Mouse (Mus musculus) bone marrow, adult 2 months (tissue): ENCODE measurements around the gene Styx. TPM values are rescaled to one million over a fixed set of nuclear protein-coding genes. Genes with fewer than 3 reads are reported as not detected.
A peak's percentile ranks its signal among the peaks of the same experiment; 100 is the strongest.

Experiments
- H3K27ac ChIP-seq: fragments of 200-500 bp; 2 replicates; pipeline ENCODE4 v1.5.1; 2012; ENCODE audit warnings: low read depth, mild to moderate bottlenecking, control low read depth, inconsistent platforms, low read length; ENCODE audit not compliant: control insufficient read depth, poor library complexity, insufficient read depth
- H3K4me1 ChIP-seq: fragments of 200-500 bp; 2 replicates; pipeline ENCODE4 v1.6.1; 2011; ENCODE audit warnings: low read length; ENCODE audit not compliant: control insufficient read depth, insufficient read depth
- H3K4me3 ChIP-seq: fragments of 200-500 bp; replicated peaks from 2 replicates; pipeline ENCODE3; 2011; ENCODE audit warnings: mild to moderate bottlenecking, low read depth, low read length, control low read depth; ENCODE audit not compliant: control insufficient read depth
- CTCF ChIP-seq: fragments of 200-500 bp; IDR thresholded peaks from 2 replicates; pipeline ENCODE4 v1.5.1; 2011; ENCODE audit warnings: low read length, control low read depth; ENCODE audit not compliant: control insufficient read depth, insufficient read depth
- POLR2A ChIP-seq: fragments of 200-500 bp; IDR thresholded peaks from 2 replicates; pipeline ENCODE4 v1.6.1; 2011; ENCODE audit warnings: low read depth, mild to moderate bottlenecking, control low read depth, low read length, borderline replicate concordance; ENCODE audit not compliant: control insufficient read depth
- WGBS: fragments of 180-500 bp; shearing (Covaris S2); methylation state at CpG from one replicate; pipeline ENCODE4 v1.1.7; 2018; 5-methylcytosine and 5-hydroxymethylcytosine counted together
- polyA plus RNA-seq: library from polyadenylated mRNA; stranded (reverse); fragments of >200 nt; gene quantifications from 2 replicates; pipeline ENCODE4 v1.2.4, GENCODE M21; 2011; ENCODE audit warnings: low replicate concordance; ENCODE audit not compliant: missing spikeins, insufficient read depth, insufficient read length

The Styx gene
- polyA plus RNA-seq, 1 experiment = 3.5 TPM

DNA sequence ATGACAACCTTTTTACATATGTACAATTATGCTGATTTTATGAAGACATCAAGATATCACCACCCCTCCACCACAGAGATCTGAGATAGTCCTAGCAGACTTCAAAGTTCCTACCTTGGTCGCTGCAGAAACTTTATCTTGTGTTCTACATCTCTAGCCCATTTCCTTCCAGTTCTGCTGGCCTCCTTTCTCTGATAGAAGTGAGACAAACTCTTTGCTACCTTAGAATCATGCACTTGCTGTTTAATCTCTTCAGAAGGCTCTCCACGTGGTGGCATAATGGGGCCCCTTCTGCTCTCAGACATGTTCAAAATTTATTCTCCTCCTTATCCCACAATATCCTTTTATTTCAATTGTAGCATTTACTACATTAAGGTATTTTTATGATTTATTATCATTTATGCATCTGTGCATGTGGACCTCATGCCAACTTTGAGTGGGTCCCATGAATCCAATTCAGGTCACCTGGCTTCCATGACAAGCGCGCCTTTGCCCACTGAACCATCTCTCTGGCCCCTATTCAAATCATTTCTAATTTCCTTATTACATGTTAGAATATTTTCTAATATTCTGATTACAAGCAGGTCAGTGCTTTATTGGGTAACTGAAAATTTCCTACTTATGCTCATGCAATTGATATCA, 22.7 kb upstream of the Styx start:
- no peak for TF ChIP-seq POLR2A
- no peak for TF ChIP-seq CTCF
- 57% methylated on average over 4 of the region's 4 CpGs for WGBS
- no peak overlapping the region for H3K27ac ChIP-seq

DNA sequence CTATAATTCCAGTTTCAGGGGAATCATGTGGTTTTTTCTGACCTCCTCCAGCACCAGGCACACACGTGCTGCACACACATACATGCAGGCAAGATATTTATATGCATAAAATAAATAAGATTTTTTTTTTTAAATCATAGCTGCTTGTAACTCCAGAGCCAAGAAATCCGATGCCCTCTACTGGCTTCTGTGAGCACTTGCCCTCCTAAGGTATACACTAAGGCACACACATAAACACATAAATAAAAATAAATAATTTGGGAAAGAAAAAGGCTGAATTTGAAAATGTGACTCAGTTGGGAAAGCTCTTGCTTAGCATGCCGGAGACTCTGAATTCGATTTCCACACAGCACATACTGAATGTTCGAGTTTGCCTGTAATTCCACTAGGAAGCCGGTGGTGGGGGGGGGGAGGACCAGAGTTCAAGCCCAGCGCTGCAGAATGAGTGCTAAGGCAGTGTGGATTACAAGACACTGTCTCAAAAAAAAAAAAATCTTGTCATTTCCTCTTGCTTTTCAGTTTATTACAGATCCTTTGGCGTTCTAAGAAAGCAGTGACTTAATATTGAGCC, 21.8 kb upstream of the Styx start:
- WGBS = 13% methylated on average over 8 of the region's 8 CpGs
- Histone ChIP-seq H3K4me1 (peaks cover 3% of the 10 kb centered on the region; the same call in 1 of the 2 replicates), H3K27ac (no peak overlapping the region), H3K4me3 (peak overlapping the region; percentile 0)
- TF ChIP-seq POLR2A = no peak
- no peak for TF ChIP-seq CTCF

More for the DNA sequence above, 22.7 kb upstream of the Styx start:
- Histone ChIP-seq H3K4me1 (peaks cover 3% of the 10 kb centered on the region; the same call in 1 of the 2 replicates), H3K4me3 (no peak overlapping the region)

DNA sequence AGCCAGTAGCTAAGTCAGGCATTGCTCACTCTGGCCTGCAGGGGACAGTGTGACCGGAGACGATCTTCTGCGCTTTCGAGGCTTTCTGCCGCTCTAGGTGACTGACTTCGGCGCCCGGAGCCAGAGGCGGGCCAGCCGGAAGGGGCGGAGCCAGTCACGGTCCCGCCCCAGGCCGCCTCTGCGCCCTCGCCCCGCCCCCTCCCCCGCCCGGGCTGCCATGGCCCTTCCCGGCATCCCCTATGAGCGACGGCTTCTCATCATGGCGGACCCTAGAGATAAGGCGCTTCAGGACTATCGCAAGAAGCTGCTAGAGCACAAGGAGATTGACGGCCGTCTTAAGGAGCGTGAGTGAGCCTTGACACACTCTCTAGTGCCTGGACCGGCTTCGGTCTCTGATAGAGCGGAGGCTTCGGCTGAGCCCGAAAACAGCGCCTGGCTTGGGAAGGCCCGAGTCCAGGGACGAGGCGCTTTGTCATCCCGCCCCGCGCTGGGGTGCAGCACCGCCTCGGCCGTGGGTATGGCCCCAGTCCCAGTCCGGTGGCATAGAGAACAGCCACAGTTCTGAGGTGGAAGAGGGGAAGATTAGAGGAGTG, 21.2 kb upstream of the Styx start, which contains the start of gene Psmc6:
TSS of gene Psmc6 (plus strand) at position 200 of the 593 bp plus-strand sequence.
- TF ChIP-seq CTCF (peak; percentile 96), POLR2A (no peak)
- WGBS = under 1% methylated on average over 44 of the region's 44 CpGs
- H3K4me1 ChIP-seq = peaks cover 3% of the 10 kb centered on the region; the same call in 1 of the 2 replicates
- peak within 1 kb of the TSS; percentile 90 for H3K4me3 ChIP-seq
- peak within 1 kb of the TSS; percentile 92 for H3K27ac ChIP-seq

DNA sequence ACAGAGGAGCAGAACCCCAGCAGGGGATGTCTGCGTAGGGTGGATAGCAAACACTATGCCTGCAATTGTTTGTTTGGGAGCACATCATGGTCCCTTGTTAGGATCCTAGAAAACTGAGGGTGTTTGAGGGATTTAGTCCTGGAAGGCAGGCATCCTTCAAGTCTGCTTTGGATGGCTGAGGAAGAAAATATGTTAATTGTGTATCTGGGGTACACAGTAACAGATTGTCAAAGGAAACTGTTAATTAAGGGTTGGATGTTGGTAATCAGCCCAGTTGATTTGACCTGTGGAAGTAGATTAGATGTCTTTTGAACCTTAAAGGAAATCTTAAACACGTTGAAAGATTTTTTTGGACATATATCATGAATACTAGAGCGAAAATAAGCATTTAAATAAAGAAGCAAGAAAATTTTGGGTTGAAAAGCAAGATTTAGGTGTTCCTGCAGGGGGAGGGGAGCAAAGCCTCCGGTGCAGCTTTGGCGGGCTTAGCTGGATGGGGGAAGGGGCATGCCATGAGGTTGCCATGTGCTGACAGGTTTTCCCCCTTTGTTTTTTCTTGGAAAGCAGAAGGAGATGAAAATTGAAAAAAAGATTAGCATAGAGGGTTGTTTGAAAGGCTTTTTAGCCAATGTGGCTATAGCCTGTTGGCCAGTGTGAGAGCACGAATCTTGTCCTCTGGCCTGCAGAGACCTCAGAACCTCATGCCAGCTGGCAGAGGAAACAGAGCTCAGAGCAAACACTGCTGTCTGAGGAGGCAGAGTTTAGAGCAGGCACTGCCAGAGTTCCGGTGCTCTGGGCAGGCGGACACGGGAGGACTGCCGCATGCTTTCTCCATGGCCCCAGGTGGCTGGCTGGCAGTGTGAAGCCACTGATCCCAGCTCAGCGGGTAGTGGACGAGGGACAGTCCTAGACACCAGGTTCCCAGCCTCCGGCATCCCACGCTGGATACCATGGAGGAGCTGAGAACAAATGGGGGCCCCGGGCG, 13.6 kb downstream of the Styx start:
- Histone ChIP-seq H3K4me3 (no peak overlapping the region), H3K27ac (no peak overlapping the region), H3K4me1 (no peaks in the 10 kb centered on the region)
- WGBS = 90% methylated on average over 16 of the region's 16 CpGs
- TF ChIP-seq CTCF (no peak), POLR2A (no peak)

DNA sequence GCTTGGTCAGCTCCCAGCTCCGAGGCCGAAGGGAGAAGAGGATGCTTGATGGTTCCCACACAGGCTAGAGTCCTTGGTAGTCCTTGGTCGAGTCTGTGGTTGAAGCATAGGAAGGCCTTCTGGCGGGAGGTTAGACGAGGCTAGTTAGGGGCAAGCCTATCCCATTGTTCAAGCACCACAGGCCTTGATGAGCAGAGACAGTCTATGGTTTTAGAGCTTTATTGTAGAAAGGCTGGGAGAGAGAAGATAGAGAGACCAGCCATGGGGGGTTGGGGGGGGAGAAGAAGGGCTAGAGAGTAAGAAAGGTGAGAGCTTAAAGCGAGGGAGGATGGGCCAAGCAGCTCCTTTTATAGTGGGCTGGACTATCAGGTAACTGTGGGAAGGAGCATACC, 14.3 kb downstream of the Styx start:
- TF ChIP-seq CTCF (no peak), POLR2A (no peak)
- H3K4me3 ChIP-seq = no peak overlapping the region
- WGBS = 87% methylated on average over 6 of the region's 6 CpGs
- no peak overlapping the region for H3K27ac ChIP-seq
- no peaks in the 10 kb centered on the region for H3K4me1 ChIP-seq

DNA sequence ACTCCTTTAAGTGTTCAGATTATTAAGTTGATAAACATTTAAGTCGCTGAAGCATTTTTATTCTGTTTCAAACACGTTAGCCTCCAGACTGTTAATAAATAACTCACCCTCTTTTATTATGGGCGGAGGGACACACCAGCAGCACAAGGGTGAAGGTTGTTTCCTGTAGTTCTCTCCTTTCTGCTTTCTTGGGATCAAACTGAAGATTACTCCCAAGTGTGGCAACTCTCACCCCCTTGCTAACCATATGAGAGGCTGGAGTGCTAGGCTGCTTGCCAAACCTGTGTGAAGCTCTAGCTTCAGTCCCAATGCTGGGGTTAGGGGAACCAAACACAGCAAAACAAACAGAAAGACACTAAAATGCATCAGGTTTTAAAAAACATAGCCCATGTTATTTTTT, 27.9 kb downstream of the Styx start:
- H3K4me3 ChIP-seq = no peak overlapping the region
- TF ChIP-seq CTCF = no peak
- TF ChIP-seq POLR2A = no peak
- no peak overlapping the region for H3K27ac ChIP-seq
- H3K4me1 ChIP-seq = no peaks in the 10 kb centered on the region
- 88% methylated on average over 3 of the region's 3 CpGs for WGBS

DNA sequence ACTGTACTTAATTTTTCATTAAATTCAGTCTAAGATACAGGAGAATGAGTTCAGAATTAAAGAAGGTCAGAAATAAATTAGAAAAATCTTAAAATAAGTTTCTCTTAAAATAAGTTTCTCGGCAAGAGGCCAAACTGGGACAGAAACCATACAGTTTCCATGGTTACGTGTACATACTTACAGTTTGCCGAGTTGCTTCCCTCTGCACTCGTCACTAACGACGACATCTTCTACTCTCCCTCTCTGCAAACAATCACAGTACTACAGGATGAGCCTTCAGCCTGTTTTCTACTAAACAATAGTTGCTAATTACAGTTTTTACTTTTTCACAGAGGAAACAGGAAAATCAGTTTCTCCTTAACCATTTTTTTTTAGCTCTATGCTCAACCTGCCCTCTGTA, 29.9 kb downstream of the Styx start:
- no peaks in the 10 kb centered on the region for H3K4me1 ChIP-seq
- WGBS = 87% methylated on average over 6 of the region's 6 CpGs
- no peak overlapping the region for H3K4me3 ChIP-seq
- TF ChIP-seq POLR2A (no peak), CTCF (no peak)
- no peak overlapping the region for H3K27ac ChIP-seq
